Mouse (Mus musculus): Measurements from ENCODE around the gene Prss40. TPM values are rescaled to one million over a fixed set of nuclear protein-coding genes. Genes with fewer than 3 reads are reported as not detected.
"Not testable (repeated sequence)": the region's sequence is repeated elsewhere in the genome, so short reads cannot be mapped to it uniquely, and the experiment has no call there.

Prss40 gene
- total and polyA plus RNA-seq, 2 experiments from 2014 or later: 0.19 TPM; not detected in 1

DNA sequence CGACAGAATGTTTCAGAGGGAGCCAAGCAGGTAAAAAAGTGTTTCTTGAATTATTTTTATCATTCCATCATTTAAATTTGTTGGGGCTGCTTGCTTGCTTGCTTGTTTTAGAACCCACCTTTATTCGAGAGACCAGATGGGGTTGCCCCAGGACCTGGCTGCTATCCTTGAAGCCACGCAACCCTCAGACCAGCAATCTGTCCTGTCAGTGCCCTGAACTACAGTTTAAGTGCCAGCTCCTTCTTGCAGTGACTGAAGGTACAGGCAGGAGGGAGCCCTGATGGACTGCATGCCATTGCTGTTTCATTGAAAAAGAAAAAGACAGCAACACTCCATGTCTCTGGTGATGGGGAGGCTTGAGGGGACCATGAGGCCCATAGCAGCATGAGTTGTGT, 37.9 kb downstream of the Prss40 start:
- no peaks in the 10 kb centered on the region for H3K27me3 ChIP-seq (ENCODE audit: insufficient read depth, low read length)
- no peak overlapping the region for H3K4me2 ChIP-seq (ENCODE audit: low read depth, low read length, poor library complexity, severe bottlenecking)
- no peaks in the 10 kb centered on the region for H3K9me3 ChIP-seq (ENCODE audit: low read length)
- H3K4me3 ChIP-seq (ENCODE audit: low read depth, low read length): no peak overlapping the region
- ATAC-seq (ENCODE audit: low FRiP score) (no peak), DNase-seq (ENCODE audit: low spot score) (no peak)
- WGBS: 90% methylated on average over 3 of the region's 3 CpGs
- H3K27ac ChIP-seq (ENCODE audit: low read depth, low read length): no peak overlapping the region
- H3K4me1 ChIP-seq (ENCODE audit: insufficient read depth, low read length): no peaks in the 10 kb centered on the region
- TF ChIP-seq CTCF (IDR thresholded peaks at IDR 0.05): no peak
- no peak overlapping the region for H3K9ac ChIP-seq (replicated peaks; ENCODE audit: low read length, poor library complexity, severe bottlenecking)
- H3K36me3 ChIP-seq (ENCODE audit: insufficient read depth, low read length): no peaks in the 10 kb centered on the region

DNA sequence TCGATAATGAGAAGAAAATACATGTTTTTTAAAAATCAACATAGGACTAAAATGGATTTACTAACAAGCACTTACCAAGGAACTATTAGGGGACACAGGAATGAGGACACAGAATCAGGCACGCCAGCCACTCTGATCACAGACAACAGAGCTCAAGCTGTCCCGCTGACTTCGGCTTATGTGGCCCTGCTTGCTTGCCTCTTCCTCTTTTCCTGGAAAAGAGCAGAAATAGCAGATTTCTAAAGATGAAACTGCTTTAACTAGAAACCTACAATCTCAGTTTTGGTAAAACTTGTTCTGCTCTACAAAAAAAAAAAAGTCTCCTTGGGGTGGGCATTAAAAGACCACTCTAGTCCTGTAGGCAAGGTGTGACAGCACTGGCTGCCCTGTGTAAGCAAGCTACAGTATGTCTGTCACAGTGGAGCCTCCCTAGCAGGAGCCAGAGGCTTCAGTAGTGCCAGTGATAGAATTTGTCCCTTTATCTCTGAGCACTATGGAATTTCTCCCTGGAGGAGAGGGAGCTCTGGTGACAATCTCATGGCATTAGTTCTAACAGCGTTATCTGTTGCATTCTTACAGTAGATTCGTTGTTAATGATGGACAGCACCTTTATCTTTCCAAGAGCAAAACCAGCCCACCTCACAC, 38.4 kb downstream of the Prss40 start:
- H3K27ac ChIP-seq (ENCODE audit: low read depth, low read length): no peak overlapping the region
- no peak for TF ChIP-seq CTCF (IDR thresholded peaks at IDR 0.05)
- no peaks in the 10 kb centered on the region for H3K4me1 ChIP-seq (ENCODE audit: insufficient read depth, low read length)
- no peak overlapping the region for H3K4me3 ChIP-seq (ENCODE audit: low read depth, low read length)
- DNase-seq (ENCODE audit: low spot score) (no peak), ATAC-seq (ENCODE audit: low FRiP score) (no peak)
- H3K36me3 ChIP-seq (ENCODE audit: insufficient read depth, low read length): no peaks in the 10 kb centered on the region
- WGBS: 80% methylated on average over 6 of the region's 6 CpGs
- H3K9me3 ChIP-seq (ENCODE audit: low read length): no peaks in the 10 kb centered on the region
- H3K9ac ChIP-seq (replicated peaks; ENCODE audit: low read length, poor library complexity, severe bottlenecking): no peak overlapping the region
- H3K27me3 ChIP-seq (ENCODE audit: insufficient read depth, low read length): no peaks in the 10 kb centered on the region
- H3K4me2 ChIP-seq (ENCODE audit: low read depth, low read length, poor library complexity, severe bottlenecking): no peak overlapping the region

- H3K36me3 ChIP-seq (ENCODE audit: insufficient read depth, low read length): no peaks in the 10 kb centered on the region
- peak; percentile 8; the same call in 1 of the 2 replicates for TF ChIP-seq CTCF (IDR thresholded peaks at IDR 0.05)
- H3K4me1 ChIP-seq (ENCODE audit: insufficient read depth, low read length): no peaks in the 10 kb centered on the region
- 88% methylated on average over 1 of the region's 1 CpGs for WGBS
- H3K27me3 ChIP-seq (ENCODE audit: insufficient read depth, low read length): no peaks in the 10 kb centered on the region
- no peak overlapping the region for H3K27ac ChIP-seq (ENCODE audit: low read depth, low read length)
- no peak overlapping the region for H3K9ac ChIP-seq (replicated peaks; ENCODE audit: low read length, poor library complexity, severe bottlenecking)
- no peak for ATAC-seq (ENCODE audit: low FRiP score)
- DNase-seq (ENCODE audit: low spot score): no peak
- H3K4me2 ChIP-seq (ENCODE audit: low read depth, low read length, poor library complexity, severe bottlenecking): no peak overlapping the region
- H3K4me3 ChIP-seq (ENCODE audit: low read depth, low read length): no peak overlapping the region
- no peaks in the 10 kb centered on the region for H3K9me3 ChIP-seq (ENCODE audit: low read length)
Measured at GRCm38 (mm10) chr1:34518259-34518658, 42.5 kb downstream of the Prss40 start.

DNA sequence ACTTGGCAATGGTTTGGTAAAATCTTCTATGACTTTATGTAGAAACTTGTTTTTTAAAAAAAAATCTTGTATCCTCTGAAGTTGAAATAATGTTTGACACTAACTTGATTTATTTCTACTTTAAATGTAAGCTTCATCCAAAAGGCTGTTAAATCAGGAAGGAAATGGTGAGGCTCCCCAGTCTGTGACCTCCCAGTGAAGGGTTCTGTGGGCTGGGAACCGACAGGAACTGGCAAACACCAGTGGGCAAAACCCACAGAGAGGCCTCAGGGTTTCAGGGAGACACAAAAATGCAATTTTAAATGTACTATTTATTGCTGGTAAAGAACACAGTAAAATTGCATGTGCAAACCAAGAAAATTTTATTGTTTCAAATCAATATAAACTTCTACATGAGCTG, 42.9 kb downstream of the Prss40 start:
- H3K27ac ChIP-seq (ENCODE audit: low read depth, low read length); H3K9me3 ChIP-seq (ENCODE audit: low read length); H3K4me3 ChIP-seq (ENCODE audit: low read depth, low read length); DNase-seq (ENCODE audit: low spot score); H3K36me3 ChIP-seq (ENCODE audit: insufficient read depth, low read length); H3K4me2 ChIP-seq (ENCODE audit: low read depth, low read length, poor library complexity, severe bottlenecking); ATAC-seq (ENCODE audit: low FRiP score); H3K9ac ChIP-seq (replicated peaks; ENCODE audit: low read length, poor library complexity, severe bottlenecking); H3K4me1 ChIP-seq (ENCODE audit: insufficient read depth, low read length); H3K27me3 ChIP-seq (ENCODE audit: insufficient read depth, low read length): not testable (repeated sequence)
- 43% methylated on average over 1 of the region's 1 CpGs for WGBS

GRCm38 (mm10) chr1:34517297-34517696, 43.4 kb downstream of the Prss40 start:
- not testable (repeated sequence) for H3K36me3 ChIP-seq (ENCODE audit: insufficient read depth, low read length); H3K9ac ChIP-seq (replicated peaks; ENCODE audit: low read length, poor library complexity, severe bottlenecking); H3K4me1 ChIP-seq (ENCODE audit: insufficient read depth, low read length); H3K4me3 ChIP-seq (ENCODE audit: low read depth, low read length); ATAC-seq (ENCODE audit: low FRiP score); DNase-seq (ENCODE audit: low spot score); H3K9me3 ChIP-seq (ENCODE audit: low read length); H3K4me2 ChIP-seq (ENCODE audit: low read depth, low read length, poor library complexity, severe bottlenecking); H3K27me3 ChIP-seq (ENCODE audit: insufficient read depth, low read length); H3K27ac ChIP-seq (ENCODE audit: low read depth, low read length)
- 71% methylated on average over 6 of the region's 6 CpGs for WGBS

DNA sequence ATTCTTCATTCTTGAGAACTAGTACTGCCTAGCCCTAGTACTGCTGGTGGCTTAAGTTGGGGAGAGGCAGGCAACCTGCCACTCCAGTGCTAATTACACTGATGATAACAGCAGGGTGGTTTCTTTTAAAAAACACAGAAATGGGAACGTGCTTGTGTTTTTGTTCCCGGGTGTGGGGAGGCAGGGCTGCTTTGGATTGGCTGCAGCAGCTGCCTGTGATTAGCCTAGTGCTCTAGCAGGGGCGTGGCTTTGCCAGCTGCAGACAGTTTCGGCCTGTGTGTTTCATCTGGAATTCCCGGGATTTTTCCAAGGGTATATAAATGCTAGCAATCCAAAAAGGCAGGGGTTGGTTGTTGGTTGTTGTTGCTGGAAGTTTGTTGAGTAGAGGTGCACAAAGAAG, 44.1 kb downstream of the Prss40 start:
- no peak for TF ChIP-seq CTCF (IDR thresholded peaks at IDR 0.05)
- Histone ChIP-seq H3K4me3 (ENCODE audit: low read depth, low read length) (no peak overlapping the region), H3K4me2 (ENCODE audit: low read depth, low read length, poor library complexity, severe bottlenecking) (no peak overlapping the region), H3K9me3 (ENCODE audit: low read length) (no peaks in the 10 kb centered on the region), H3K36me3 (ENCODE audit: insufficient read depth, low read length) (no peaks in the 10 kb centered on the region), H3K4me1 (ENCODE audit: insufficient read depth, low read length) (no peaks in the 10 kb centered on the region), H3K27ac (ENCODE audit: low read depth, low read length) (no peak overlapping the region), H3K27me3 (ENCODE audit: insufficient read depth, low read length) (no peaks in the 10 kb centered on the region), H3K9ac (replicated peaks; ENCODE audit: low read length, poor library complexity, severe bottlenecking) (no peak overlapping the region)
- ATAC-seq (ENCODE audit: low FRiP score) (no peak), DNase-seq (ENCODE audit: low spot score) (no peak)
- WGBS: 59% methylated on average over 5 of the region's 5 CpGs

Measured in midbrain, postnatal 0 days (tissue).